Comparison of ENCODE assay signal across 35 mouse cellular contexts in genomic region chr11:28889538-28889937, GRCm38 (mm10). TPM values are rescaled to one million over a fixed set of nuclear protein-coding genes. Genes with fewer than 3 reads are reported as not detected.
"Had no signal": no experiment of that assay in that cellular context is flagged by ENCODE, and none has a peak within 500 bp of the region (broad histone marks: within the 10 kb centered on the region; RNA-seq: fewer than 3 reads in every experiment).

No protein-coding gene starts in this region.

- H3K9ac ChIP-seq: heart, embryonic 12.5 days; heart, embryonic 13.5 days; heart, embryonic 15.5 days; hindbrain, embryonic 12.5 days; hindbrain, embryonic 13.5 days; hindbrain, embryonic 14.5 days; hindbrain, embryonic 15.5 days; intestine, embryonic 15.5 days; kidney, embryonic 15.5 days had no signal

- H3K36me3 ChIP-seq: heart, embryonic 10.5 days; heart, embryonic 12.5 days; heart, embryonic 13.5 days; heart, embryonic 15.5 days; hindbrain, embryonic 10.5 days; hindbrain, embryonic 12.5 days; hindbrain, embryonic 13.5 days; hindbrain, embryonic 15.5 days; intestine, embryonic 15.5 days; kidney, embryonic 15.5 days had no signal

- H3K27ac ChIP-seq: heart, embryonic 10.5 days; heart, embryonic 13.5 days; heart, embryonic 15.5 days; hindbrain, embryonic 10.5 days; hindbrain, embryonic 12.5 days; hindbrain, embryonic 13.5 days; hindbrain, embryonic 14.5 days; hindbrain, embryonic 15.5 days; hindbrain, postnatal 0 days; intestine, embryonic 15.5 days; kidney, embryonic 15.5 days; kidney, postnatal 0 days; layer of hippocampus, adult 2 months; left cerebral cortex, adult 2 months had no signal

- ATAC-seq: hindbrain, embryonic 16.5 days; hindbrain, postnatal 0 days; inflammation-experienced regulatory T-cells, adult 6 months; intestine, embryonic 15.5 days; intestine, embryonic 16.5 days; intestine, postnatal 0 days had no signal

- H3K4me2 ChIP-seq: heart, embryonic 11.5 days; heart, embryonic 12.5 days; heart, embryonic 13.5 days; heart, embryonic 15.5 days; hindbrain, embryonic 12.5 days; hindbrain, embryonic 13.5 days; hindbrain, embryonic 14.5 days; hindbrain, embryonic 15.5 days; intestine, embryonic 15.5 days; kidney, embryonic 15.5 days had no signal

- DNase-seq: heart, postnatal 10 days; heart, postnatal 14 days; heart, postnatal 36 days; kidney, adult 11 months; kidney, adult 18-20 months; kidney, adult 8-10 months; kidney, adult 9 months; kidney, postnatal 10 days; kidney, postnatal 14 days; kidney, postnatal 25 days; kidney, postnatal 36 days; kidney, postnatal 4 days; layer of hippocampus, adult 9-11 months; layer of hippocampus, postnatal 36 days had no signal

- H3K4me3 ChIP-seq: heart, embryonic 10.5 days; heart, embryonic 12.5 days; heart, embryonic 13.5 days; heart, embryonic 15.5 days; hindbrain, embryonic 10.5 days; hindbrain, embryonic 12.5 days; hindbrain, embryonic 13.5 days; hindbrain, embryonic 15.5 days; intestine, embryonic 15.5 days; kidney, embryonic 15.5 days; layer of hippocampus, adult 2 months; left cerebral cortex, adult 2 months had no signal

- H3K4me1 ChIP-seq: heart, embryonic 10.5 days; heart, embryonic 12.5 days; heart, embryonic 13.5 days; heart, embryonic 15.5 days; hindbrain, embryonic 10.5 days; hindbrain, embryonic 12.5 days; hindbrain, embryonic 13.5 days; hindbrain, embryonic 15.5 days; intestine, embryonic 15.5 days had no signal

- H3K27me3 ChIP-seq: heart, embryonic 12.5 days; heart, embryonic 13.5 days; heart, embryonic 15.5 days; hindbrain, embryonic 12.5 days; hindbrain, embryonic 13.5 days; hindbrain, embryonic 15.5 days; intestine, embryonic 15.5 days; kidney, embryonic 15.5 days had no signal

- H3K9me3 ChIP-seq: heart, embryonic 10.5 days; heart, embryonic 12.5 days; heart, embryonic 13.5 days; heart, embryonic 15.5 days; hindbrain, embryonic 10.5 days; hindbrain, embryonic 12.5 days; hindbrain, embryonic 13.5 days; hindbrain, embryonic 15.5 days; intestine, embryonic 15.5 days; kidney, embryonic 15.5 days had no signal

RNA-seq across cellular contexts. Expression of gene Efemp1, which starts 36.5 kb away (rescaled TPM):
- total RNA-seq: hematopoietic stem cell, adult 5-6 weeks had no signal
- polyA plus RNA-seq: inflammation-experienced regulatory T-cells, adult 6 months had no signal
